Mouse (Mus musculus): ENCODE results near the gene Gm17577. TPM values are rescaled to one million over a fixed set of nuclear protein-coding genes. Genes with fewer than 3 reads are reported as not detected.
"Not testable (repeated sequence)": the region's sequence is repeated elsewhere in the genome, so short reads cannot be mapped to it uniquely, and the experiment has no call there.

Gene Gm17577
- total RNA-seq (2017), result not detected in 2 replicates

DNA sequence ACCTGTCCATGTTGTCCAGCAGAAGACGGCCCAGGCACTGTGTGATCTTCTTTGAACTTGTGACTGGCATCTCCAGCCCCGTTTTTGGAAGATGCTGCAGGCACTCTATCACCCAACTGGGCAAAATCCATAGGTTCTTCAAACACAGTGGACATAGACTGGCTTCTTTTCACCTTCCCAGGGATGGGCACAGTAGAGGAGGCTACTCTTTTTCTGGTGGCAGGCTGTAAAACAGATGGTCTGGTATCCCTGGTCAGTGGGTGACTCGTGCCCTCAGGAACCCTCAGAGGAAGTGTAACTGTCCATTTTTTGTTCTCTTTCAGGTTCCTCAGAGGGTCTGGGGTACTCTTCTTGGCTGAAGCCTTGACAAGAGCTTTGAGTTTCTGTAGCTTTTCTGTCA is at the start of gene Gm17577:
TSS of gene Gm17577 (minus strand) at position 101 of the 400 bp plus-strand sequence.
- ATAC-seq (replicated peaks; ENCODE audit: low read depth, poor library complexity, severe bottlenecking), result not testable (repeated sequence)

DNA sequence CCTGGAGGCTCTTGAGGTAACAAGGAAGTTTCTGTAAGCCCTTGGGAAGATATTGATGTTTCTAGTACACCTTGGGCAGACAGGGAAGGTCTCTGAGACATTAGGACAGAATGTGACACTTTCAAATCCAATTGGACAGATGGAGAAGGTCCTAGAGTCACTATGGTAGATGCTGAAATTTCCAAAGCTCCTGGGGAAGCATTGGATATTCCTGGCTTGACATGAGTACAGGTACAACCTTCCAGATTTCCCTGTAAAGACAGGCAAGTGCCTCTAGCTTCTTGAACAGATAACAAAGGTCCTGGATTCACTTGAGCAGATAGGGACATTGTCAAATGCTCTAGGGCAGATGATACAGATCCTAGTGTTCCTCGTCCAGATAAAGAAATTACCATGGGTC is 24.3 kb downstream of the Gm17577 start, which contains the start of gene Srsx:
TSS of gene Srsx (minus strand) at position 101 of the 400 bp plus-strand sequence.
- not testable (repeated sequence) for ATAC-seq (replicated peaks; ENCODE audit: low read depth, poor library complexity, severe bottlenecking)

Other genes with a start within 250 kb of the Gm17577 start
- gene Gm17521, start 217.2 kb downstream of the Gm17577 start, total RNA-seq (2017), result not detected in 2 replicates
- gene Cldn34c1, start 143.4 kb downstream of the Gm17577 start, total RNA-seq (2017), result 7.9 and 8.4 TPM in 2 replicates
- gene Srsx, start 24.4 kb downstream of the Gm17577 start, total RNA-seq (2017), result not detected in 2 replicates

All from common myeloid progenitor, adult 5-6 weeks (primary cell).